Mouse (Mus musculus) gastrocnemius, adult 2 months (tissue): ENCODE data around the gene Gpr3. TPM values are rescaled to one million over a fixed set of nuclear protein-coding genes. Genes with fewer than 3 reads are reported as not detected.

Experiments used
- DNase-seq: peaks from one replicate; pipeline ENCODE4 v3.0.0; 2022
- H3K27ac ChIP-seq: fragments of 200-600 bp; 2 replicates; pipeline ENCODE4 v1.8.1; 2022; ENCODE audit warnings: mild to moderate bottlenecking
- H3K4me3 ChIP-seq: fragments of 200-600 bp; 2 replicates; pipeline ENCODE4 v1.8.1; 2022; ENCODE audit warnings: mild to moderate bottlenecking, moderate library complexity
- CTCF ChIP-seq: fragments of 200-600 bp; IDR thresholded peaks from 2 replicates; pipeline ENCODE4 v1.8.1; 2022; ENCODE audit warnings: antibody characterized with exemption, mild to moderate bottlenecking, moderate library complexity
- intact Hi-C: fragments of 180-260 bp; cut with DNase I; formaldehyde crosslinking; loops from one replicate; pipeline ENCODE4 v1.15.1; 2025
- microRNA-seq: library from miRNA; unstranded; fragments of <30 nt; microRNA quantifications from one replicate; pipeline ENCODE4 v1.2.0, GENCODE M21; 2021
- total RNA-seq, 2 experiments: library from RNA; stranded (reverse); gene quantifications; 2 replicates each; pipeline ENCODE4 v1.2.3; 2021

The Gpr3 gene
- total RNA-seq, 2 experiments from 2014 or later = not detected

DNA sequence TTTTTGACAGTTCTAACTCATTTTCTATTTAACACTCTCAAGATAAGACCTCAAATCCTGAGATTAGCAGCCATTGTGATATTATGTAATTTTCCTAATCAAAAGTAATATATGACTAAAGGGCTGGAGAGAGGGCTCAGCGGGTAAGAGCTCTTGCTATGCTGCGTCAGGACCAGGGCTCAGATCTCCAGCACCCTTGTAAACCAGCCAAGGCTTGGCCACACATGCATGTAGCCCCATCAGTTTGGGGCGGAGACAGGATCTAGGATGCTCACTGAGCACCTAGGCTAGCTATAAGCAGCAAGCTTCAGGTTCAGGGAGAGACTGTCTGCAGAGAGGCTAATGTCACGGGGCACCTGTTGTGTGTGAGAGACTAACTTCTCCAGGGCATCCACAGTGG, 39.9 kb downstream of the Gpr3 start:
- DNase-seq = no peak
- no peak for TF ChIP-seq CTCF
- peak overlapping the region; percentile 81 for H3K27ac ChIP-seq
- peak overlapping the region; percentile 11; the same call in 1 of the 2 replicates for H3K4me3 ChIP-seq
- intact Hi-C loops = no loop called here

DNA sequence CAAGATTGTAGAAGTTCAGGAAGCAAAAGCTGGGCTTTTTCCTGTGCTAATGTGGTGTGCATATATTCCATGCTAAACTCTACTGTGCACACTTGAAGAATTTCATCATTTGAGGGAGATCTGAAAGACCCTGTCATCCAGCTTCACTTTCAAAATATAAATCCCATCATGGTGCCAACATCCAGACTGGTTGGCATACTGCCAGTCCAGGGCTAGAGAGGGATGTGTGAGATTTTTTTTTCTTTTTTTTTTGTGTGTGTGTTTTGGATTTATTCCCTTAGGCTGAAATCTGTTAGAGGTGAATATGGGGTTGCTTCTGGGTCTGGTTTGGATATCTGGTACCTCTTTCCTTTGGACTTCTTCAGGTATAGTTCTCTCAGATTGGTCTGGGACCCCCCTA, 41.7 kb downstream of the Gpr3 start:
- Histone ChIP-seq H3K4me3 (no peak overlapping the region; the same call in 1 of the 2 replicates), H3K27ac (peak overlapping the region; percentile 81)
- no peak for DNase-seq
- no peak for TF ChIP-seq CTCF
- intact Hi-C loops = no loop called here

DNA sequence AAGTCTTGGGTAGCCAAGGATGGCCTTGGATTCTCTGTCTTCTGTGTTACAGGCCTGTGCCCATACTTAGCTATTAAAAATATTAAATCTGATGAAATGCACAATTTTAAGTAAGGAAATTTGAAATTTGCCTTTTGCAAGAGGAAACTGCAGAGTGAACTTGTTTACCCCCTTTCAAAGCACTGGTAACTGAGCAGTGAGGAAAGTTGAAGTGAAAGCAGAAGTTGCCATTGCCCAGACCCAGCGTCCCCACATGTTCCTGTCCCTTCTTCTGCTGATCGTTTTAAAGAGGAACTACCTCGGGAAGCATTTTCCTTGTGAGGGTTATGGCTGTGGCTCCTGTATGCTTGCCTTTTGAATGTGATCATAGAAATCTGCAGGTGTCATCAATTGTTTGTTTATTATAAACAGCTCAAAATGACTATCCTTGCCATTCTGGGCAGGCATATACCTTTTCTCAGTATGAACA, 42.2 kb downstream of the Gpr3 start:
- TF ChIP-seq CTCF = no peak
- H3K4me3 ChIP-seq = peak overlapping the region; percentile 30
- DNase-seq = no peak
- peak overlapping the region; percentile 81 for H3K27ac ChIP-seq
- intact Hi-C loops = no loop called here

DNA sequence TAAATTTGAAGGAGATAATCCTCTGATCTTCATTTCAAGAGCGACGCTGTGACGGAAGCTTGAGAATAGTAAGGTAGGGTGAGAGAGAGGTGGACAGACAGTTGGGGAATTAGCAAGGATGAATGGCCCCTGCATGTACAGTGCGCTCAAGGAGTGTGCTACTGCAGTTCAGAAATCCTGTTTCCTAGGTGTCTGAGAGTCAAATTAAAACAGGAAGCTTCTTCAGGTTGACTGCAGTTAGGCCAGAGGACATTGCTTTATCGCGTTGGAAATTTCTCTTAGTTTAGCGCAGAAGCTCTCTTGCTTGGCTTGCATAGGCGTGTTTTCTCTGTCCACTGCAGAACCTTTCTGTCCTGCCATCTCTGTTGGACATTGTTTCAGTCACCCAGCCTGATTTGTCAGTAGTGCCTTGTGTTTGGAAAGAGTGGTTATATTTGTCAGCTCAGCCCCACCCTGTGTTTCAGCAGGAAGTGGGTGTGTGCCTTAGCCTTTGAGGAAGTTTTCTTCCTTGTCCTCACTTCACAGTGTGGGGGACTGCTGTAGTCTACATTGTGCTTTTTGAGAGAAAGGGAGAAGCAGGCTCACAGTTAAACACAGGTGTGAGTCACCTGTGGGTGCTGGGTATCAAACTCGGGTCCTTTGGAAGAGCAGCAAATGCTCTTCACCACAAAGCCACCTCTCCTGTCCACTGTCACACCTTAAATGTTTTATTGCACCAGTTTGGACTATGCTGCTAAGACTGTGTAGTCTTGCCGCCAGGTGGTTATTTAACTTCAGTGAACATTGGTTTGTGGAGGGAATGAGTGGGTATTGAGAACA, 42.9 kb downstream of the Gpr3 start:
- intact Hi-C loops = no loop called here
- DNase-seq = peak; percentile 39
- Histone ChIP-seq H3K27ac (peak overlapping the region; percentile 81), H3K4me3 (peak overlapping the region; percentile 30)
- no peak for TF ChIP-seq CTCF

DNA sequence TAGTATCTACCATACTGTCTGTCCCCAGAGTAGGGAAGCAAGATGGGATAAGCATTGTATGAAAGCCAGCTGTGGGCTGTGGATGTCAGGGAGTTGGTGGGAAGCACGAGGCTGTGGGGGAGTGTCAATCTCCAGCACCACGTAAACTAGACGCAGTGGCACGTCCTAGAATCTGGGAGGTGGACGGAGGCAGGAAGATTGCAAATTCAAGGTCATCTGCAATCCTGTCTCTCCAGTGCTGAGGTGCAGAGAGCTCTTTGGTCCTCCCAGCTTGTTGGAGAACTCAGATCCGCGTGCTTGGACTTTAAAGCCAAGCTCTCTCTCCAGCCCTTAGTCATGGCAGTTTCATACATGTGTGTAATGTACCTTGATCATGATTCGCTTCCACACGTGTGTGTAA, 45.6 kb downstream of the Gpr3 start:
- no peak for DNase-seq
- TF ChIP-seq CTCF = no peak
- intact Hi-C loops = no loop called here
- Histone ChIP-seq H3K4me3 (no peak overlapping the region), H3K27ac (peak overlapping the region; percentile 38; the same call in 1 of the 2 replicates)

DNA sequence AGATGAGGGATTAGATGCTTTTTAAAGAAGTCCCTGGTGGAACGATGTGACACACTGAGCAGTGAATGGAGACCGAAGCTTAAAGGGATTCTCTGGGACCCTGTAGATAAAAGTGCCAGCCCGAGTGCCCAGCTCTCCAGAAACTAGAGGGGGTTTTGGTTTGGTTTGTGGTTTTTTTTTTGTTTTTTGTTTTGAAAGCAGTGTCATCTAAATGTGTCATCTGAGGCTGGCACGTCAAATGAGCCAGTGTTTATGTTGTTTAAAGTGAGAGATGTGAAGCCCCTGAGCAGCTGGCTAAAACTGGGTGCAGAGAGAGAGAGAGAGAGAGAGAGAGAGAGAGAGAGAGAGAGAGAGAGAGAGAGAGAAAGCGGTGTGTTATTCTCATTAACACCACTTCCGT, 50.1 kb downstream of the Gpr3 start:
- Histone ChIP-seq H3K27ac (peak overlapping the region; percentile 51), H3K4me3 (no peak overlapping the region)
- TF ChIP-seq CTCF = no peak
- no peak for DNase-seq
- intact Hi-C loops = no loop called here

DNA sequence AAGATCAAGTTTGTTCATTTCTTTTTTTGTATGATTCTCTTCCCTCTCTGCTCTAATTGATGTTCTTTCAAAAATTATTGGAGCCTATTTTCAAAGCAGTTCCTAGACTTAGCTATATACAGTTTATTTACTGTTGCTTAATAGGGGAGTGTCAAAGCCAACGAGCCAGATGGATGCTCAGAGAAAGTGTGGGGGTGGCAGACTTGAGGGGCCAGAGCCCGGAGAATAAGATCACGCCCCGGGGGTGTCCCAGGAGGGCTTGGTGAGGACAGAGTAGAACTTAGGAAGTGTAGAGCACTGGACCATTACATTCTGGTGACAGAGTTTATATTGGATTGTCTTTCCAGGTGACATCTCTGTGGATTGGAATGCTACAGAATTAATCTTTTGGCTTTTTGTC, 51.5 kb downstream of the Gpr3 start:
- TF ChIP-seq CTCF = no peak
- no peak for DNase-seq
- intact Hi-C loops = no loop called here
- Histone ChIP-seq H3K4me3 (no peak overlapping the region), H3K27ac (0 out of 2 replicates have a peak overlapping the region, but pooled peaks have one; percentile 1)

DNA sequence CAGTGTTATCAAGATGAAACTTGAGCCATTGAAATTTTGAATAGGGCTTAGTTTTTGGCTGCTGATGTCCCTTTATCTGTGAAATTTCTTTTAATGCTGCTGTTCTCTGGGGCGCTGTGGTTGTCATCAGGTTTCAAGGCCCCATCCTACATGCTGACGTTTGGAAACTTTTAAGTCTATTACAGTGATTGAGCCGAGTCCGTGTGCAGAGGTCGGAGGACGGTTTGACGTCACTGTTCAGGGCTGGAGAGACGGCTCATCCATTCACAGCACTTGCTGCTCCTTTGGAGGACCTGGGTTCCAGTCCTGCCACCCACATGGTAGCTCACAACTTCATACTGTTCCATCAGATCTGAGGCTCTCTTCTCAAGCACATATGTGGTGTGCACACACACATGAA, 52.1 kb downstream of the Gpr3 start:
- Histone ChIP-seq H3K27ac (peak overlapping the region; percentile 59), H3K4me3 (no peak overlapping the region)
- TF ChIP-seq CTCF = no peak
- intact Hi-C loops = no loop called here
- DNase-seq = no peak

DNA sequence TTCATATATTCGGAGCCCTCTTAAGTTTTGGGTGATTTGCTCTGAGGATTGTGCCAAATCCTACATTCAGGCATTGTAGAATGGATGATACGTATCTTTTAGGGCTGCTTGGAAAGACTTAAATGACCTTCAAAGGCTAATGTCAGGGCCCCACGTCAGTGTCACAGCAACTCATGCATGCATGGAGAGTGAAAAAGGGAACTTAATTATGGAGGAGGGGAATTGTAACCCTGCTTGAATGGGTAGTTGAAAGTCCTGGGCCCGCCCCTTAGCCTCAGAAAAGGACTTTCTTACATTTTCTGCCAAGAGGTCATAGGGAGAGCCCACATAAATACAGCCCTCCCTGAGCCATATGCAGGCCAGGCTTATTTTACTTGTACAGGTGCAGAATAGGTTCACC, 52.7 kb downstream of the Gpr3 start:
- H3K4me3 ChIP-seq = no peak overlapping the region
- intact Hi-C loops = no loop called here
- peak overlapping the region; percentile 59 for H3K27ac ChIP-seq
- TF ChIP-seq CTCF = no peak
- DNase-seq = no peak

Small RNA genes lying within 50 kb of the gene (microRNA-seq; reads per million reads assigned to microRNA genes)
- not detected for gene Mir7017

Other genes with a start within 250 kb of the Gpr3 start
- gene Fgr, start 238.4 kb downstream of the Gpr3 start, total RNA-seq = under 1 TPM in 1 of 2 experiments, not detected in 1; 0.06 TPM
- gene Ahdc1, start 201.3 kb downstream of the Gpr3 start, total RNA-seq = 10 to 100 TPM; 30.2 to 55.1 TPM
- gene Wasf2, start 82.0 kb downstream of the Gpr3 start, total RNA-seq = 10 to 100 TPM; 34.9 to 35.6 TPM
- gene Cd164l2, start 405 bp downstream of the Gpr3 start, total RNA-seq = under 1 TPM in 1 of 2 experiments, not detected in 1; 0.26 TPM
- gene Map3k6, start 28.3 kb upstream of the Gpr3 start, total RNA-seq = 10 to 100 TPM; 10.5 to 15.0 TPM
- gene Sytl1, start 50.6 kb upstream of the Gpr3 start, total RNA-seq = not detected
- gene Tmem222, start 65.3 kb upstream of the Gpr3 start, total RNA-seq = 10 to 100 TPM; 21.6 to 25.7 TPM
- 10 to 100 TPM; 86.7 to 93.4 TPM for gene Wdtc1, start 140.9 kb upstream of the Gpr3 start, total RNA-seq
- gene Slc9a1, start 157.2 kb upstream of the Gpr3 start, total RNA-seq = 10 to 100 TPM in 1 of 2 experiments, 1 to 10 TPM in 1; 8.1 to 11.7 TPM